In genomic region chr10:17075576-17075975, GRCm38 (mm10) we compare ENCODE assay signal across 16 mouse cellular contexts.
DNase-seq lines count a peak whose midpoint lies in the region; ATAC-seq lines count a peak whose summit lies in the region.
"Had no signal": no experiment of that assay in that cellular context is flagged by ENCODE, and none has a peak within 500 bp of the region (broad histone marks: within the 10 kb centered on the region; RNA-seq: fewer than 3 reads in every experiment).

No protein-coding gene starts in this region.

- H3K27ac ChIP-seq in kidney, embryonic 14.5 days (ENCODE audit: low read depth, low read length): no peak overlapping the region; the same call in 1 of the 2 replicates
- H3K27ac ChIP-seq: midbrain, embryonic 12.5 days; neural tube, embryonic 12.5 days had no signal

- H3K4me2 ChIP-seq in kidney, embryonic 14.5 days (replicated peaks; ENCODE audit: low read depth, low read length): no peak overlapping the region
- H3K4me2 ChIP-seq: liver, embryonic 11.5 days; midbrain, embryonic 12.5 days; neural tube, embryonic 12.5 days had no signal

- H3K9ac ChIP-seq in kidney, embryonic 14.5 days (ENCODE audit: low read depth, low read length): no peak overlapping the region
- H3K9ac ChIP-seq: midbrain, embryonic 12.5 days; neural tube, embryonic 12.5 days had no signal

- H3K36me3 ChIP-seq in kidney, embryonic 14.5 days (ENCODE audit: control insufficient read depth, insufficient read depth, low read length): no peaks in the 10 kb centered on the region
- H3K36me3 ChIP-seq: midbrain, embryonic 12.5 days; neural tube, embryonic 12.5 days had no signal

- 0 out of 2 replicates have a peak, but pooled peaks have one; percentile 46 for ATAC-seq in kidney, embryonic 14.5 days (ENCODE audit: low FRiP score, low TSS enrichment)
- peak; percentile 45; the same call in 1 of the 2 replicates for ATAC-seq in granulocyte monocyte progenitor cell, adult 5-6 weeks (replicated peaks; ENCODE audit: poor library complexity, severe bottlenecking)
- ATAC-seq: hindbrain, embryonic 16.5 days had no signal

- H3K27me3 ChIP-seq in kidney, embryonic 14.5 days (ENCODE audit: control insufficient read depth, insufficient read depth, low read length): no peaks in the 10 kb centered on the region
- H3K27me3 ChIP-seq: CH12.LX; midbrain, embryonic 12.5 days; neural tube, embryonic 12.5 days had no signal

- 0 out of 2 replicates have a peak, but pooled peaks cover 3% of the 10 kb centered on the region for H3K4me1 ChIP-seq in kidney, embryonic 14.5 days (ENCODE audit: control insufficient read depth, insufficient read depth, low read length)
- H3K4me1 ChIP-seq: neural tube, embryonic 12.5 days had no signal

- no peak for DNase-seq in kidney, postnatal 25 days
- peak; percentile 29 for DNase-seq in MN1 (ENCODE audit: low spot score)
- peak; percentile 53 for DNase-seq in embryo, embryonic 10 days (ENCODE audit: low spot score)
- DNase-seq in adrenal gland, postnatal 4 days (ENCODE audit: low spot score in 2 of 2): no peak
- DNase-seq in thymus, postnatal 36 days: no peak
- no peak for DNase-seq in Muller cell, postnatal 12 days (ENCODE audit: inconsistent ontology term)
- DNase-seq: adrenal gland, postnatal 36 days; cerebellum, adult 18-20 months; thymus, adult 18-20 months had no signal

- WGBS in kidney, embryonic 14.5 days: 9% methylated on average over 2 of the region's 2 CpGs

- no peaks in the 10 kb centered on the region for H3K9me3 ChIP-seq in kidney, embryonic 14.5 days (ENCODE audit: control insufficient read depth, low read length)
- H3K9me3 ChIP-seq: midbrain, embryonic 12.5 days; neural tube, embryonic 12.5 days had no signal

- H3K4me3 ChIP-seq in kidney, embryonic 14.5 days (ENCODE audit: low read length): no peak overlapping the region
- H3K4me3 ChIP-seq: midbrain, embryonic 12.5 days; neural tube, embryonic 12.5 days had no signal

Comparison
In these comparisons a context has a peak if more than half of its experiments do, and no peak if none do; other contexts are left out.
1. DNase-seq: peak in MN1 (single experiment) and embryo, embryonic 10 days (single experiment); none in kidney, postnatal 25 days (0 of 2), adrenal gland, postnatal 4 days (0 of 2), thymus, postnatal 36 days (0 of 2) and Muller cell, postnatal 12 days (single experiment).